Mouse (Mus musculus) heart, postnatal 36 days (tissue): Measurements from ENCODE around the gene Ntm. TPM values are rescaled to one million over a fixed set of nuclear protein-coding genes. Genes with fewer than 3 reads are reported as not detected.

Source experiments
- DNase-seq, 2 experiments: peaks; one replicate each; pipeline ENCODE4 v3.0.0; 2021 to 2022
- intact Hi-C: fragments of 180-260 bp; cut with DNase I; formaldehyde crosslinking; loops from one replicate; pipeline ENCODE4 v1.15.1; 2025
- total RNA-seq, 2 experiments: library from RNA; stranded (reverse); gene quantifications; 2 replicates each; pipeline ENCODE4 v1.2.3; 2021

Gene Ntm
- total RNA-seq, 2 experiments from 2014 or later = 2.0 to 2.6 TPM

- peak in 1 of 2 experiments; percentile 18 for DNase-seq
- intact Hi-C loops = no loop called here
Measured at GRCm38 (mm10) chr9:29671861-29672260, 291.1 kb downstream of the Ntm start.

- intact Hi-C loops = loop anchor here (5.0 kb wide), 1 partner anchor 649 kb away; no protein-coding TSS in a partner anchor
- DNase-seq = no peak
Measured at GRCm38 (mm10) chr9:29663286-29663685, 299.7 kb downstream of the Ntm start.

GRCm38 (mm10) chr9:29661468-29662145 lies 301.3 kb downstream of the Ntm start:
- intact Hi-C loops = loop anchor here (1.0 to 5.0 kb wide), 3 partner anchors 477 to 762 kb away; no protein-coding TSS in a partner anchor
- DNase-seq = peak; percentile 37 to 57

GRCm38 (mm10) chr9:29660059-29660613 lies 302.8 kb downstream of the Ntm start:
- intact Hi-C loops = loop anchor here (1.0 to 5.0 kb wide), 2 partner anchors 604 to 652 kb away; no protein-coding TSS in a partner anchor
- no peak for DNase-seq

- DNase-seq = no peak
Measured at GRCm38 (mm10) chr9:29657761-29658465, 305.0 kb downstream of the Ntm start.

GRCm38 (mm10) chr9:29654885-29655284 lies 308.1 kb downstream of the Ntm start:
- intact Hi-C loops = no loop called here
- peak; percentile 11 to 18 for DNase-seq

More at GRCm38 (mm10) chr9:29657761-29658465, 305.0 kb downstream of the Ntm start:
- intact Hi-C loops = no loop called here

GRCm38 (mm10) chr9:29653678-29654235 lies 309.2 kb downstream of the Ntm start:
- intact Hi-C loops = no loop called here
- DNase-seq = no peak

GRCm38 (mm10) chr9:29652854-29653253 lies 310.1 kb downstream of the Ntm start:
- no peak for DNase-seq
- intact Hi-C loops = no loop called here

GRCm38 (mm10) chr9:29651856-29652255 lies 311.1 kb downstream of the Ntm start:
- intact Hi-C loops = loop anchor here (2.0 kb wide), 1 partner anchor 1391 kb away; no protein-coding TSS in a partner anchor

GRCm38 (mm10) chr9:29651226-29651625 lies 311.7 kb downstream of the Ntm start:
- no peak for DNase-seq
- intact Hi-C loops = loop anchor here (2.0 kb wide), 1 partner anchor 1390 kb away; no protein-coding TSS in a partner anchor

More at GRCm38 (mm10) chr9:29651856-29652255, 311.1 kb downstream of the Ntm start:
- DNase-seq = no peak

- DNase-seq = peak; percentile 19 to 28
- intact Hi-C loops = loop anchor here (2.0 kb wide), 1 partner anchor 1390 kb away; no protein-coding TSS in a partner anchor
Measured at GRCm38 (mm10) chr9:29650679-29651078, 312.3 kb downstream of the Ntm start.

- DNase-seq = no peak
- intact Hi-C loops = loop anchor here (2.0 kb wide), 1 partner anchor 1389 kb away; no protein-coding TSS in a partner anchor
Measured at GRCm38 (mm10) chr9:29650266-29650665, 312.7 kb downstream of the Ntm start.

- intact Hi-C loops = no loop called here
- no peak for DNase-seq
Measured at GRCm38 (mm10) chr9:29648256-29648655, 314.7 kb downstream of the Ntm start.

GRCm38 (mm10) chr9:29647764-29648163 lies 315.2 kb downstream of the Ntm start:
- DNase-seq = no peak
- intact Hi-C loops = no loop called here

GRCm38 (mm10) chr9:29645796-29646400 lies 317.0 kb downstream of the Ntm start:
- no peak for DNase-seq
- intact Hi-C loops = no loop called here

GRCm38 (mm10) chr9:29642997-29643657 lies 319.8 kb downstream of the Ntm start:
- DNase-seq = peak; percentile 53 to 61
- intact Hi-C loops = loop anchor here (2.0 to 5.0 kb wide), 2 partner anchors 231 to 1382 kb away; no protein-coding TSS in a partner anchor

GRCm38 (mm10) chr9:29637335-29637734 lies 325.6 kb downstream of the Ntm start:
- no peak for DNase-seq
- intact Hi-C loops = no loop called here

GRCm38 (mm10) chr9:29617181-29617580 lies 345.8 kb downstream of the Ntm start:
- intact Hi-C loops = no loop called here
- peak; percentile 5 to 21 for DNase-seq

GRCm38 (mm10) chr9:29612020-29612612 lies 350.8 kb downstream of the Ntm start:
- intact Hi-C loops = no loop called here
- DNase-seq = no peak
